Mouse (Mus musculus): Measurements from ENCODE around the gene Dcaf8.

GRCm38 (mm10) chr1:172191578-172191977, 43.7 kb downstream of the Dcaf8 start:
- no peak for TF ChIP-seq POLR2A (IDR thresholded peaks at IDR 0.05; ENCODE audit: borderline replicate concordance, control insufficient read depth, low read depth, low read length)
- no peak for TF ChIP-seq CTCF (IDR thresholded peaks at IDR 0.05; ENCODE audit: control insufficient read depth, insufficient read depth, low read length)
